Mouse (Mus musculus) embryonic facial prominence, embryonic 13.5 days (tissue): ENCODE results near the gene Glis3. TPM values are rescaled to one million over a fixed set of nuclear protein-coding genes. Genes with fewer than 3 reads are reported as not detected.

Experiments
- ATAC-seq: fragments of 200-750 bp; cut with Nextera tagmentation; 2 replicates; pipeline ENCODE4 v1.8.0; 2017; ENCODE audit warnings: low read depth; ENCODE audit not compliant: insufficient number of reproducible peaks, insufficient read depth, low FRiP score, low TSS enrichment
- H3K27ac ChIP-seq: fragments of 300-500 bp; sonication (generic); 2 replicates; pipeline ENCODE4 v1.5.1; 2015; ENCODE audit warnings: moderate library complexity, mild to moderate bottlenecking, inconsistent platforms
- H3K27me3 ChIP-seq: fragments of 300-500 bp; sonication (generic); 2 replicates; pipeline ENCODE4 v1.6.1; 2015; ENCODE audit warnings: mild to moderate bottlenecking, inconsistent platforms
- H3K36me3 ChIP-seq: fragments of 300-500 bp; sonication (generic); 2 replicates; pipeline ENCODE4 v1.6.1; 2015; ENCODE audit warnings: mild to moderate bottlenecking, inconsistent platforms
- H3K4me1 ChIP-seq: fragments of 300-500 bp; sonication (generic); 2 replicates; pipeline ENCODE4 v1.6.1; 2015; ENCODE audit warnings: inconsistent platforms
- H3K4me2 ChIP-seq: fragments of 300-500 bp; sonication (generic); 2 replicates; pipeline ENCODE4 v1.6.1; 2015; ENCODE audit warnings: moderate library complexity, mild to moderate bottlenecking, inconsistent platforms
- H3K4me3 ChIP-seq: fragments of 300-500 bp; sonication (generic); 2 replicates; pipeline ENCODE4 v1.5.1; 2015; ENCODE audit warnings: mild to moderate bottlenecking, inconsistent platforms
- H3K9ac ChIP-seq: fragments of 300-500 bp; sonication (generic); 2 replicates; pipeline ENCODE4 v1.6.1; 2015; ENCODE audit warnings: mild to moderate bottlenecking, inconsistent platforms
- H3K9me3 ChIP-seq: fragments of 300-500 bp; sonication (generic); 2 replicates; pipeline ENCODE4 v1.6.1; 2016; ENCODE audit warnings: inconsistent platforms
- WGBS: fragments of 180-500 bp; shearing (Covaris S2); methylation state at CpG from one replicate; pipeline ENCODE4 v1.1.7; 2015; ENCODE audit warnings: mixed read lengths; 5-methylcytosine and 5-hydroxymethylcytosine counted together
- polyA plus RNA-seq: library from polyadenylated mRNA; unstranded; fragments of >200 nt; fragmentation: Nextera tagmentation; extraction: Ambion mirVana; gene quantifications from 2 replicates; pipeline ENCODE4 v1.2.1, GENCODE M21; 2015

Gene Glis3
- polyA plus RNA-seq, 1 experiment from 2014 or later: 15.2 TPM

GRCm38 (mm10) chr19:28527446-28527845 is 152.4 kb downstream of the Glis3 start:
- whole genome bisulfite sequencing: 95% methylated on average over 5 of the region's 5 CpGs
- H3K4me3 ChIP-seq: no peak overlapping the region
- no peak overlapping the region for H3K9ac ChIP-seq
- H3K9me3 ChIP-seq: no peaks in the 10 kb centered on the region
- H3K4me2 ChIP-seq: no peak overlapping the region
- H3K27me3 ChIP-seq: peaks cover 5% of the 10 kb centered on the region; the same call in 1 of the 2 replicates
- no peak for ATAC-seq
- peaks cover 7% of the 10 kb centered on the region for H3K36me3 ChIP-seq
- peaks cover 12% of the 10 kb centered on the region for H3K4me1 ChIP-seq
- no peak overlapping the region for H3K27ac ChIP-seq

- Histone ChIP-seq H3K4me1 (peaks cover 12% of the 10 kb centered on the region), H3K36me3 (no peaks in the 10 kb centered on the region), H3K9ac (no peak overlapping the region), H3K9me3 (no peaks in the 10 kb centered on the region), H3K4me3 (no peak overlapping the region), H3K4me2 (no peak overlapping the region), H3K27me3 (peaks cover 7% of the 10 kb centered on the region; the same call in 1 of the 2 replicates), H3K27ac (no peak overlapping the region)
- ATAC-seq: no peak
- WGBS: 70% methylated on average over 3 of the region's 3 CpGs
These were observed 154.5 kb downstream of the Glis3 start for GRCm38 (mm10) chr19:28525331-28525730.

GRCm38 (mm10) chr19:28522289-28522688 is 157.6 kb downstream of the Glis3 start:
- H3K9ac ChIP-seq: no peak overlapping the region
- ATAC-seq: no peak
- H3K36me3 ChIP-seq: no peaks in the 10 kb centered on the region
- WGBS: 64% methylated on average over 3 of the region's 3 CpGs
- peaks cover 31% of the 10 kb centered on the region for H3K4me1 ChIP-seq
- H3K9me3 ChIP-seq: no peaks in the 10 kb centered on the region
- no peak overlapping the region for H3K27ac ChIP-seq
- peaks cover 7% of the 10 kb centered on the region; the same call in 1 of the 2 replicates for H3K27me3 ChIP-seq
- no peak overlapping the region for H3K4me3 ChIP-seq
- H3K4me2 ChIP-seq: no peak overlapping the region

- H3K9ac ChIP-seq: no peak overlapping the region
- no peak for ATAC-seq
- H3K27ac ChIP-seq: no peak overlapping the region
- no peaks in the 10 kb centered on the region for H3K36me3 ChIP-seq
- peaks cover 31% of the 10 kb centered on the region for H3K4me1 ChIP-seq
- H3K4me2 ChIP-seq: no peak overlapping the region
- WGBS: 69% methylated on average over 6 of the region's 6 CpGs
- H3K4me3 ChIP-seq: no peak overlapping the region
- no peaks in the 10 kb centered on the region for H3K9me3 ChIP-seq
- peaks cover 6% of the 10 kb centered on the region; the same call in 1 of the 2 replicates for H3K27me3 ChIP-seq
These were observed 159.1 kb downstream of the Glis3 start for GRCm38 (mm10) chr19:28520761-28521181.

GRCm38 (mm10) chr19:28520128-28520745 is 159.6 kb downstream of the Glis3 start:
- Histone ChIP-seq H3K4me1 (peaks cover 28% of the 10 kb centered on the region), H3K36me3 (no peaks in the 10 kb centered on the region), H3K27ac (no peak overlapping the region), H3K27me3 (peaks cover 3% of the 10 kb centered on the region; the same call in 1 of the 2 replicates), H3K4me2 (no peak overlapping the region), H3K4me3 (no peak overlapping the region), H3K9me3 (no peaks in the 10 kb centered on the region), H3K9ac (no peak overlapping the region)
- WGBS: 89% methylated on average over 8 of the region's 8 CpGs
- no peak for ATAC-seq

GRCm38 (mm10) chr19:28519296-28519695 is 160.6 kb downstream of the Glis3 start:
- peaks cover 3% of the 10 kb centered on the region; the same call in 1 of the 2 replicates for H3K27me3 ChIP-seq
- ATAC-seq: no peak
- H3K4me2 ChIP-seq: no peak overlapping the region
- no peaks in the 10 kb centered on the region for H3K9me3 ChIP-seq
- peaks cover 27% of the 10 kb centered on the region for H3K4me1 ChIP-seq
- no peak overlapping the region for H3K4me3 ChIP-seq
- H3K9ac ChIP-seq: no peak overlapping the region
- H3K36me3 ChIP-seq: no peaks in the 10 kb centered on the region
- no peak overlapping the region for H3K27ac ChIP-seq
- WGBS: 67% methylated on average over 3 of the region's 3 CpGs

GRCm38 (mm10) chr19:28518846-28519245 is 161.0 kb downstream of the Glis3 start:
- Histone ChIP-seq H3K4me1 (peaks cover 22% of the 10 kb centered on the region), H3K27ac (no peak overlapping the region), H3K9ac (no peak overlapping the region), H3K4me3 (no peak overlapping the region), H3K27me3 (peaks cover 3% of the 10 kb centered on the region; the same call in 1 of the 2 replicates), H3K4me2 (no peak overlapping the region), H3K36me3 (no peaks in the 10 kb centered on the region), H3K9me3 (no peaks in the 10 kb centered on the region)
- WGBS: 76% methylated on average over 6 of the region's 6 CpGs
- no peak for ATAC-seq

GRCm38 (mm10) chr19:28518266-28518665 is 161.6 kb downstream of the Glis3 start:
- ATAC-seq: no peak
- H3K9ac ChIP-seq: no peak overlapping the region
- no peak overlapping the region for H3K27ac ChIP-seq
- H3K9me3 ChIP-seq: no peaks in the 10 kb centered on the region
- no peak overlapping the region for H3K4me2 ChIP-seq
- no peaks in the 10 kb centered on the region for H3K36me3 ChIP-seq
- WGBS: 51% methylated on average over 5 of the region's 5 CpGs
- H3K4me3 ChIP-seq: no peak overlapping the region
- peaks cover 19% of the 10 kb centered on the region for H3K4me1 ChIP-seq
- H3K27me3 ChIP-seq: peaks cover 3% of the 10 kb centered on the region; the same call in 1 of the 2 replicates

GRCm38 (mm10) chr19:28517464-28518080 is 162.3 kb downstream of the Glis3 start:
- no peaks in the 10 kb centered on the region for H3K9me3 ChIP-seq
- peaks cover 3% of the 10 kb centered on the region; the same call in 1 of the 2 replicates for H3K27me3 ChIP-seq
- no peaks in the 10 kb centered on the region for H3K36me3 ChIP-seq
- no peak for ATAC-seq
- H3K4me2 ChIP-seq: no peak overlapping the region
- no peak overlapping the region for H3K27ac ChIP-seq
- H3K4me3 ChIP-seq: no peak overlapping the region
- peaks cover 19% of the 10 kb centered on the region for H3K4me1 ChIP-seq
- H3K9ac ChIP-seq: no peak overlapping the region
- WGBS: 40% methylated on average over 9 of the region's 9 CpGs

- WGBS: 49% methylated on average over 6 of the region's 6 CpGs
- H3K4me1 ChIP-seq: peaks cover 19% of the 10 kb centered on the region
- no peak overlapping the region for H3K9ac ChIP-seq
- no peak overlapping the region for H3K4me3 ChIP-seq
- no peak for ATAC-seq
- no peak overlapping the region for H3K27ac ChIP-seq
- H3K4me2 ChIP-seq: no peak overlapping the region
- H3K27me3 ChIP-seq: peaks cover 3% of the 10 kb centered on the region; the same call in 1 of the 2 replicates
- no peaks in the 10 kb centered on the region for H3K9me3 ChIP-seq
- H3K36me3 ChIP-seq: no peaks in the 10 kb centered on the region
These were observed 163.4 kb downstream of the Glis3 start for GRCm38 (mm10) chr19:28516487-28516886.

GRCm38 (mm10) chr19:28512475-28512874 is 167.4 kb downstream of the Glis3 start:
- Histone ChIP-seq H3K9ac (no peak overlapping the region), H3K4me2 (no peak overlapping the region), H3K27ac (no peak overlapping the region), H3K9me3 (no peaks in the 10 kb centered on the region), H3K4me3 (no peak overlapping the region), H3K36me3 (no peaks in the 10 kb centered on the region), H3K4me1 (peaks cover 2% of the 10 kb centered on the region; the same call in 1 of the 2 replicates), H3K27me3 (no peaks in the 10 kb centered on the region)
- 76% methylated on average over 11 of the region's 11 CpGs for WGBS
- ATAC-seq: no peak

- H3K27ac ChIP-seq: no peak overlapping the region
- ATAC-seq: no peak
- H3K9me3 ChIP-seq: no peaks in the 10 kb centered on the region
- no peak overlapping the region for H3K4me3 ChIP-seq
- H3K4me1 ChIP-seq: no peaks in the 10 kb centered on the region
- no peaks in the 10 kb centered on the region for H3K27me3 ChIP-seq
- H3K36me3 ChIP-seq: no peaks in the 10 kb centered on the region
- no peak overlapping the region for H3K4me2 ChIP-seq
- H3K9ac ChIP-seq: no peak overlapping the region
- WGBS: 74% methylated on average over 1 of the region's 1 CpGs
These were observed 168.0 kb downstream of the Glis3 start for GRCm38 (mm10) chr19:28511910-28512309.
